Mouse (Mus musculus) left cerebral cortex, postnatal 36 days (tissue): ENCODE results near the gene Fgfr2. TPM values are rescaled to one million over a fixed set of nuclear protein-coding genes. Genes with fewer than 3 reads are reported as not detected.

Experiments
- DNase-seq, 2 experiments: peaks; one replicate each; pipeline ENCODE4 v3.0.0; 2021 to 2022; ENCODE audit warnings: low spot score in 2 of 2, mixed read lengths in 1 of 2
- intact Hi-C: fragments of 180-260 bp; cut with DNase I; formaldehyde crosslinking; loops from one replicate; pipeline ENCODE4 v1.15.1; 2025
- total RNA-seq, 2 experiments: library from RNA; stranded (reverse); gene quantifications; 2 replicates each; pipeline ENCODE4 v1.2.3; 2021

Gene Fgfr2
- total RNA-seq, 2 experiments from 2014 or later = 41.6 to 46.6 TPM

- no peak for DNase-seq
- intact Hi-C loops = no loop called here
These were observed 2287.1 kb downstream of the Fgfr2 start for GRCm38 (mm10) chr7:130836066-130836465.

- intact Hi-C loops = no loop called here
- no peak for DNase-seq
These were observed 2287.9 kb downstream of the Fgfr2 start for GRCm38 (mm10) chr7:130834958-130835861.

GRCm38 (mm10) chr7:130834299-130834698 is 2288.9 kb downstream of the Fgfr2 start:
- intact Hi-C loops = no loop called here
- no peak for DNase-seq

- intact Hi-C loops = no loop called here
- no peak for DNase-seq
These were observed 2291.6 kb downstream of the Fgfr2 start for GRCm38 (mm10) chr7:130831586-130831985.

- no peak for DNase-seq
- intact Hi-C loops = loop anchor here (5.0 kb wide), 3 partner anchors 39 to 69 kb away; partner anchors contain the start of genes Btbd16 and Plekha1
These were observed 2294.7 kb downstream of the Fgfr2 start for GRCm38 (mm10) chr7:130828475-130828874.

GRCm38 (mm10) chr7:130827844-130828403 is 2295.2 kb downstream of the Fgfr2 start:
- DNase-seq = no peak
- intact Hi-C loops = loop anchor here (2.0 to 5.0 kb wide), 4 partner anchors 39 to 87 kb away; partner anchors contain the start of genes Btbd16 and Plekha1

GRCm38 (mm10) chr7:130827431-130827830 is 2295.7 kb downstream of the Fgfr2 start:
- peak in 1 of 2 experiments; percentile 40 for DNase-seq
- intact Hi-C loops = loop anchor here (2.0 to 5.0 kb wide), 4 partner anchors 40 to 87 kb away; partner anchors contain the start of genes Btbd16 and Plekha1

- no peak for DNase-seq
- intact Hi-C loops = loop anchor here (2.0 to 5.0 kb wide), 4 partner anchors 41 to 88 kb away; partner anchors contain the start of genes Btbd16 and Plekha1
These were observed 2296.8 kb downstream of the Fgfr2 start for GRCm38 (mm10) chr7:130826343-130826742.

- DNase-seq = no peak
- intact Hi-C loops = no loop called here
These were observed 2299.2 kb downstream of the Fgfr2 start for GRCm38 (mm10) chr7:130823992-130824391.

- DNase-seq = peak in 1 of 2 experiments; percentile 23
- intact Hi-C loops = no loop called here
These were observed 2303.5 kb downstream of the Fgfr2 start for GRCm38 (mm10) chr7:130819624-130820023.

- DNase-seq = no peak
- intact Hi-C loops = no loop called here
These were observed 2304.3 kb downstream of the Fgfr2 start for GRCm38 (mm10) chr7:130818813-130819212.

- DNase-seq = no peak
- intact Hi-C loops = no loop called here
These were observed 2306.9 kb downstream of the Fgfr2 start for GRCm38 (mm10) chr7:130816243-130816642.

GRCm38 (mm10) chr7:130815601-130816000 is 2307.5 kb downstream of the Fgfr2 start:
- peak; percentile 57 to 68 for DNase-seq
- intact Hi-C loops = no loop called here

GRCm38 (mm10) chr7:130812407-130812806 is 2310.7 kb downstream of the Fgfr2 start:
- no peak for DNase-seq
- intact Hi-C loops = no loop called here

GRCm38 (mm10) chr7:130810238-130810637 is 2312.9 kb downstream of the Fgfr2 start:
- DNase-seq = no peak
- intact Hi-C loops = no loop called here

GRCm38 (mm10) chr7:130808694-130809093 is 2314.5 kb downstream of the Fgfr2 start:
- DNase-seq = no peak
- intact Hi-C loops = no loop called here

- intact Hi-C loops = no loop called here
- peak; percentile 74 to 77 for DNase-seq
These were observed 2315.4 kb downstream of the Fgfr2 start for GRCm38 (mm10) chr7:130807749-130808148.

GRCm38 (mm10) chr7:130804991-130805390 is 2318.2 kb downstream of the Fgfr2 start:
- intact Hi-C loops = no loop called here
- DNase-seq = no peak

- DNase-seq = no peak
- intact Hi-C loops = no loop called here
These were observed 2319.8 kb downstream of the Fgfr2 start for GRCm38 (mm10) chr7:130803251-130803825.

- intact Hi-C loops = no loop called here
These were observed 2321.3 kb downstream of the Fgfr2 start for GRCm38 (mm10) chr7:130801811-130802210.

More at GRCm38 (mm10) chr7:130801811-130802210, 2321.3 kb downstream of the Fgfr2 start:
- no peak for DNase-seq
